Mouse (Mus musculus): ENCODE data around the gene Iqschfp. TPM values are rescaled to one million over a fixed set of nuclear protein-coding genes. Genes with fewer than 3 reads are reported as not detected.

The Iqschfp gene
- polyA plus RNA-seq, 1 experiment, result not detected

GRCm38 (mm10) chr3:68269251-68269650, 377.2 kb downstream of the Iqschfp start:
- H3K4me1 ChIP-seq (ENCODE audit: control insufficient read depth, insufficient read depth, low read length), result no peaks in the 10 kb centered on the region
- TF ChIP-seq POLR2A (IDR thresholded peaks at IDR 0.05; ENCODE audit: borderline replicate concordance, control insufficient read depth, low read depth, low read length), result no peak
- TF ChIP-seq CTCF (IDR thresholded peaks at IDR 0.05; ENCODE audit: control insufficient read depth, insufficient read depth, low read length), result no peak
- H3K4me3 ChIP-seq (replicated peaks; ENCODE audit: control insufficient read depth, low read depth, low read length), result no peak overlapping the region
- WGBS, result 90% methylated on average over 4 of the region's 4 CpGs
- no peak overlapping the region for H3K27ac ChIP-seq (ENCODE audit: control insufficient read depth, insufficient read depth, low read depth, low read length, poor library complexity)

- H3K27ac ChIP-seq (ENCODE audit: control insufficient read depth, insufficient read depth, low read depth, low read length, poor library complexity), result no peak overlapping the region
- TF ChIP-seq CTCF (IDR thresholded peaks at IDR 0.05; ENCODE audit: control insufficient read depth, insufficient read depth, low read length), result no peak
- TF ChIP-seq POLR2A (IDR thresholded peaks at IDR 0.05; ENCODE audit: borderline replicate concordance, control insufficient read depth, low read depth, low read length), result no peak
- H3K4me1 ChIP-seq (ENCODE audit: control insufficient read depth, insufficient read depth, low read length), result no peaks in the 10 kb centered on the region
- H3K4me3 ChIP-seq (replicated peaks; ENCODE audit: control insufficient read depth, low read depth, low read length), result no peak overlapping the region
- WGBS, result 80% methylated on average over 6 of the region's 6 CpGs
These were observed 378.2 kb downstream of the Iqschfp start for GRCm38 (mm10) chr3:68270246-68270645.

GRCm38 (mm10) chr3:68271457-68271856, 379.4 kb downstream of the Iqschfp start:
- Histone ChIP-seq H3K27ac (ENCODE audit: control insufficient read depth, insufficient read depth, low read depth, low read length, poor library complexity) (no peak overlapping the region), H3K4me1 (ENCODE audit: control insufficient read depth, insufficient read depth, low read length) (no peaks in the 10 kb centered on the region), H3K4me3 (replicated peaks; ENCODE audit: control insufficient read depth, low read depth, low read length) (no peak overlapping the region)
- TF ChIP-seq CTCF (IDR thresholded peaks at IDR 0.05; ENCODE audit: control insufficient read depth, insufficient read depth, low read length) (no peak), POLR2A (IDR thresholded peaks at IDR 0.05; ENCODE audit: borderline replicate concordance, control insufficient read depth, low read depth, low read length) (no peak)
- 74% methylated on average over 3 of the region's 3 CpGs for WGBS

- WGBS, result 76% methylated on average over 3 of the region's 3 CpGs
- H3K27ac ChIP-seq (ENCODE audit: control insufficient read depth, insufficient read depth, low read depth, low read length, poor library complexity), result no peak overlapping the region
- H3K4me3 ChIP-seq (replicated peaks; ENCODE audit: control insufficient read depth, low read depth, low read length), result no peak overlapping the region
These were observed 379.8 kb downstream of the Iqschfp start for GRCm38 (mm10) chr3:68271881-68272280.

DNA sequence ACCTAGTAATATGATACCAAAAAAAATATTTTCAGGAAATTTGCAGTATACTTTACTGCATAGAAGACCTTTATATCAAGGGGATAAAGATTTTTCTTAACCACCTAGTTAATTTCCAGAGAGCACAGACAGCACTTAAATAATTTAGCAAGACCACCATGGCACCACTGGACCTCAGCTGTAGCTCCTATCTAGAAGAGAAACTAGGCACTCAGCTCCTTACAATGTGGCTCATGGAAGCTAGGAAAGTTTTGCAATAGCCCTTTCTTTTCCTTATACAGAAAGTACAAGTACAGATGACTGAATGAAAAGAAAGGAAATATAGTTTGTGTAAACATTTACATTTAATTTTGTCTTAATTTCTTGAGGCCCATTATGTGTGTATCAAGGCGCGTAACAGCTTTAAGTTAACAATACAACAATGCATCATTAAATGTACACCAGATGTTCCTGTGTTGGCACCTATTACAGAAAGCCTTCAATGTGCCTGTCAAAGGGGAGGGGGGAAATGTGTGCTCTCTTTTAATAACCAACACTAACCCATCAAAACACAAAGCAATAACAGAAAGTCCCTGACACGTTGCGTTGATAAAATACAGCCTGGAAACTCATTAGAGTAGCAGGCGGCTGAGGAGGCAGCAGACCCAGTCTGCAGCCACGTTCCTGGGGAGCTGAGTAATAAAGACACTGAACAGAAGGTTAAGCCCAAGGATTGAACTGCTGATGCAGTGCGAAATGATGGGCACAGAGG, 391.0 kb downstream of the Iqschfp start:
- H3K4me1 ChIP-seq (ENCODE audit: control insufficient read depth, insufficient read depth, low read length), result no peaks in the 10 kb centered on the region
- TF ChIP-seq POLR2A (IDR thresholded peaks at IDR 0.05; ENCODE audit: borderline replicate concordance, control insufficient read depth, low read depth, low read length) (no peak), CTCF (IDR thresholded peaks at IDR 0.05; ENCODE audit: control insufficient read depth, insufficient read depth, low read length) (no peak)
- 73% methylated on average over 7 of the region's 7 CpGs for WGBS
- H3K4me3 ChIP-seq (replicated peaks; ENCODE audit: control insufficient read depth, low read depth, low read length), result no peak overlapping the region
- no peak overlapping the region for H3K27ac ChIP-seq (ENCODE audit: control insufficient read depth, insufficient read depth, low read depth, low read length, poor library complexity)

More at GRCm38 (mm10) chr3:68271881-68272280, 379.8 kb downstream of the Iqschfp start:
- TF ChIP-seq POLR2A (IDR thresholded peaks at IDR 0.05; ENCODE audit: borderline replicate concordance, control insufficient read depth, low read depth, low read length) (no peak), CTCF (IDR thresholded peaks at IDR 0.05; ENCODE audit: control insufficient read depth, insufficient read depth, low read length) (no peak)
- H3K4me1 ChIP-seq (ENCODE audit: control insufficient read depth, insufficient read depth, low read length), result no peaks in the 10 kb centered on the region

- Histone ChIP-seq H3K4me1 (ENCODE audit: control insufficient read depth, insufficient read depth, low read length) (no peaks in the 10 kb centered on the region), H3K27ac (ENCODE audit: control insufficient read depth, insufficient read depth, low read depth, low read length, poor library complexity) (no peak overlapping the region), H3K4me3 (replicated peaks; ENCODE audit: control insufficient read depth, low read depth, low read length) (no peak overlapping the region)
- WGBS, result 78% methylated on average over 10 of the region's 10 CpGs
- TF ChIP-seq POLR2A (IDR thresholded peaks at IDR 0.05; ENCODE audit: borderline replicate concordance, control insufficient read depth, low read depth, low read length) (no peak), CTCF (IDR thresholded peaks at IDR 0.05; ENCODE audit: control insufficient read depth, insufficient read depth, low read length) (no peak)
These were observed 391.6 kb downstream of the Iqschfp start for GRCm38 (mm10) chr3:68283595-68283991.

DNA sequence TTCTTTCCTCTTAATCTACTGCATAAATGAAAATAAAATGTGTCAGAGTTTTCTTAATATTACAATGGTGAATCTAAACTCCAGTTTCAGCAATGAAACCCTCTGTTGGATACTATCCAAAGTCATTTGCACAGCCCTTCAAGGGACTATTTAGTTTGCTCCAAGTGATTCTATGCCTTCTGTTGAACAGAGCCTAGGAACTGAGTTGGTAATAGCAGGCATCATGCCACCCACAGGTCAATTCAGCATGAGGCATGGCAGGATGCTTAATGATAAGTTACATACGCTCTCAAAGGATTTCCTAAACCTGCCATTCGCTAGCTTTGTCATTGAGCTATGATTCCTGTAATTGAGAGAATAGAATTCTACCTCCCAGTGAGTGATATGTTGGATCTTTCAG, 392.5 kb downstream of the Iqschfp start:
- Histone ChIP-seq H3K4me3 (replicated peaks; ENCODE audit: control insufficient read depth, low read depth, low read length) (no peak overlapping the region), H3K27ac (ENCODE audit: control insufficient read depth, insufficient read depth, low read depth, low read length, poor library complexity) (no peak overlapping the region), H3K4me1 (ENCODE audit: control insufficient read depth, insufficient read depth, low read length) (no peaks in the 10 kb centered on the region)
- 78% methylated on average over 2 of the region's 2 CpGs for WGBS
- no peak for TF ChIP-seq POLR2A (IDR thresholded peaks at IDR 0.05; ENCODE audit: borderline replicate concordance, control insufficient read depth, low read depth, low read length)
- TF ChIP-seq CTCF (IDR thresholded peaks at IDR 0.05; ENCODE audit: control insufficient read depth, insufficient read depth, low read length), result no peak

- Histone ChIP-seq H3K4me3 (replicated peaks; ENCODE audit: control insufficient read depth, low read depth, low read length) (no peak overlapping the region), H3K4me1 (ENCODE audit: control insufficient read depth, insufficient read depth, low read length) (no peaks in the 10 kb centered on the region), H3K27ac (ENCODE audit: control insufficient read depth, insufficient read depth, low read depth, low read length, poor library complexity) (no peak overlapping the region)
- WGBS, result 85% methylated on average over 7 of the region's 7 CpGs
- TF ChIP-seq POLR2A (IDR thresholded peaks at IDR 0.05; ENCODE audit: borderline replicate concordance, control insufficient read depth, low read depth, low read length) (no peak), CTCF (IDR thresholded peaks at IDR 0.05; ENCODE audit: control insufficient read depth, insufficient read depth, low read length) (no peak)
These were observed 404.7 kb downstream of the Iqschfp start for GRCm38 (mm10) chr3:68296752-68297151.
